Mouse (Mus musculus) lung, adult 2 months (tissue): ENCODE data around the gene Gm45337.

ENCODE experiments used
- CTCF ChIP-seq: fragments of 200-500 bp; IDR thresholded peaks from 2 replicates; pipeline ENCODE4 v1.5.1; 2011; ENCODE audit warnings: mild to moderate bottlenecking, low read length, control low read depth; ENCODE audit not compliant: insufficient read depth
- POLR2A ChIP-seq: fragments of 200-500 bp; IDR thresholded peaks from 2 replicates; pipeline ENCODE4 v1.6.1; 2011; ENCODE audit warnings: low read depth, mild to moderate bottlenecking, control low read depth, low read length, borderline replicate concordance; ENCODE audit errors: extremely low read depth

DNA sequence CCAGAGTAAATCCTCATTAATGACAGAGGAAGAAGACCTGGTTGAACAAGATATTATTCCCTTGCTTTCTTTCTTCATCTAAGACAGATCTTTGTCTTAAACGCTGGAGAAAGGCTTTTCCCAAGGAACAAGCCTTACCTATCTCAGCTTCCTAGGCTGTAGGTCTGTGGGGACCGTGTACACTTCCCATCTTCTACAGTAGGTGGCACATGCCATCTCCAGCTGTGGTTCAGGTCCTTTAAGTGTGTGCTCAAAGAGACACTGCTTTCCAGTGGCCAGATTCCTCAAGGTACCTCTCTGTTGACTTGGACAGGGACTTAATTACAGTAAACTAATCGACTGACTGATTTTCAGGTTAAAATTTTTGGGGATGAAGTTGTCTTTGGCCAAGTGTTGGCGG is 15.6 kb downstream of the Gm45337 start:
- TF ChIP-seq POLR2A (no peak), CTCF (no peak)
